Mouse (Mus musculus) natural killer cell, adult 2 months (primary cell): Measurements from ENCODE around the gene Pex16.
"Not testable (repeated sequence)": the region's sequence is repeated elsewhere in the genome, so short reads cannot be mapped to it uniquely, and the experiment has no call there.

ENCODE experiments used
- DNase-seq, 2 experiments: peaks; one replicate each; pipeline ENCODE4 v3.0.0; 2022; ENCODE audit warnings: low spot score in 2 of 2

Gene Pex16

DNA sequence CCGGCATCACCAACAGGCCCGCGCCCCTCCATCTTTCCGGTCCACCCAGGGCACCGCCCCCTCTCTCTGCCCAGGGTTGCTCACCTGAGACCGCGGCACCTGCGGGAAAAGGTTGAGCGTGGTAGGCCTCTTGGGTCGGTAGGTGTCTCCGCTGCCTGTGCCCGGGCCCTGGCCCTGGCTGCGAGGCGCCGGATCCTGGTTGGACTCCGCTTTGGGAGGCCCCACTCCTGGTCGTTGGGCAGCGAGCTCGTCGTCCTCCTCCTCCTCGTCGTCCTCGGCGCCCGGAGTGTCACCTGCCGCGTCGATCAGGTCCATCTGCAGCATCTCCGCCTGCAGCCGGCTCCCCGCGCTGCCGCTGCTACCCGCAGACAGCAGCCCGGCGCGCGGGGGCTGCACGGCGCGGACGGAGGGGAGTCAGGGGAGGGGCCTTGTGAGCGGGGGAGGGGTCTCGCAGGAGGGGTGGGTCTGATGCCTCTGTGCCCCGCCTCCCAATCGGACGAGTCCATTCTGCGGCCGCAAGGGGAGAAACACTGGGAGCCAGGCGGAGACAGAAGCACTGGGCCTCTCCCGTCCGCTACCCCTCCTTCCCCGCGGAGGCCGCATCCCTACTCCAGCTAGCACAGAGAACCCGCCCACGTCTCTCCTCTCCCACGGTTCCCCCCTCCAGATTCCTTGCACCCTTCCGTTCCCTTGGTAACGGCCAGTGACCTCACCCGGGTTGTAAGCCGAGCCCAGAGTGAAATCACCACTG lies 14.6 kb downstream of the Pex16 start:
- peak; percentile 23 to 33 for DNase-seq

DNA sequence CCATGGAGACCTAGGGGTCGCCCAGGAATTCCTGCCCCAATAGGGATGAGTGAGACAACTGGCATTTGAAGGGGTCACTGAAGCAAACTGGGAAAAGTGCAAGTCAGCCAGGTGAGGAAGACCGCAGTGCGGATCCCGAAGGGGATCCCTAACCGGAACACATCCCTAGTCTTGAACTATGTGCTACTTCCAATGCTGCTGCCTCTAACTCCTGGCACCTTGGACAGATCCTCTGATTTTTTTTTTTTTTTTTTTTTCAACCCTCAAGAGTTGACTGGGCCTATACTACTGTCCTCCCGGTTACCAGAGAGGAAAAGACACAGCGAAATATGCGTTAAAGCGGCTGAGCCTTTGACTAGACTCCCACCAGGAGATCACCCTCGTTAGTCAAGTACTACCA lies 15.2 kb downstream of the Pex16 start:
- DNase-seq: no peak

DNA sequence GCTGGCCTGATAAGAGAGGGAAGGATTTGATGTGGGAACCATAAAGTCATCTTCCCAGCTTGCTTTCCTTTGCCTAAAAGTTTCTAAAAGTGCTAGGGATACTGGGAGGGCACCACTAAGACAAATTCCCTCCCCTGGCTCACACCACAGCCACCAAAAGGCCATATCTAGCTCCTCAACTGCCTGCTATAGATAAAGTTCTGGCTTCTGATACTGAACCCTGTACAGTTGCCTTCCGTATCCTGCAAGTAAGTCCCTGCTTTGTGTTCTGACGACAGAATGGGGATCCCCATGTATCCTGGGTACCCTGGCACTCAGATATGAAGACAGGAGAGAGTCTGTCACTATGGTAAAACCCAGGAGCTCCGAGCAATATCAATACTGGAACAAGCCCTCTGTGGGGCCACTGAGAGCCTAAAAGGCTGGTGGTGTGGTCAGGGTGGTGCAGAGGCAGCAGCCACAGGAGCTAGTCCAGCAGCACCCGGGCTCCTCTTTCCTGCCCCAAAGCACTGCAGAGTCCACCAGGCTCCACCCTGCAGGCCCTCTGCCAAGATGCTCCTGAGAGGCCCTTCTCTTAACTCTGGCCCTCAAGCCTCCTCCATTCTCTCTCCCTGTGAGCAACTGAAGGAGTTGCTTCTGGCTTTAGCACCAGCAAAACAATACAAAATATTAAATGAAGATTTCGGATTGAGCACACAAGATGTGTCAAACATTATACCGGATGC lies 15.9 kb downstream of the Pex16 start:
- DNase-seq: no peak

DNA sequence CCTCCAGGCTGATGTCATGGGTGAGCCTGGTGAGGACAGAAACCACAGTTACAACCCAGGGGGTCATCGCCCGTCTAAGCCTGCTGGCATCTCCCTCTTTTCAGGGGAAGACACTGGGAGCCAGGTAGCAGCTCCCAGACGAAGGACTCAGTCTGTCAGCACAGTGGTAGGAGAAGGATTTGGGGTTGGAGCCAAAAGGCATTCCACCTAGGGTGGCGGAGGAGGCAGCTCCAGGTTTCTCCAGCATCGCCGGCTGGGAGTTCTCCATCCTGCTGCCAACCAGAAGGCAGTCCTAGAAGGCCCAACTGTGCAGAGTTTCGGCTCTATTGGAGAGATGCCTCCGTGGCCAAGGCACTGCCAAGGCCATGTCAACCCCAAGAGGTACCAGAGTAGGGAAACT lies 16.6 kb downstream of the Pex16 start:
- no peak for DNase-seq

DNA sequence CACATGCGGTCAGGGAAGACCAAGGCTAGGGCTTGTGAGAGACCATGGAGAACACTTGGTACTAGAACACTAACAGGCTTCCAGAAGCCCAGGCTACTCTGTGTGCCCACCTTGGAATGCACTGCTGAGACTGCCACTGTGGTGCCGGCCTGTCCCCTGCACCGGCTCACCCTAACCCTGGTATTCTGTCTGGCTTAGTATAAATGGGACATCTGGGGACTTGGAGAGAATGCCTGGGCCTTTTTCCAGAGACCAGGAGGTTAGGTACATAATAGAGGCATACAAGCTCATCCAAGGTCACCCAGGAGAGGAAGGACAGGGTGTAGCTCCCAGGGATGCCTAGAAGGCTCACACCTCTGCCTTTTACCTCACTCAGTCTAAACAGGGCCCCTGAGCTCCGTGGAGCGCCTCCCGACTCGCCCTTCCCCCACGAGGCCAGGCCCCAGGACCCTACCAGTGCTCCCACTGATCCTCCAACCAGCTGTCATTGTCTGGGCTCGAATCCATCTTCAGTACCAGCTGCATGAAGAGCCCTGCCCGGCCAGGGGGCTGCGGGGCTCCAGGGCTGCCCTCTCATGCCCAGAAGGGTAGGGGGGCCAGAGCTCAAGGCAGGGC lies 17.3 kb downstream of the Pex16 start:
- no peak for DNase-seq

DNA sequence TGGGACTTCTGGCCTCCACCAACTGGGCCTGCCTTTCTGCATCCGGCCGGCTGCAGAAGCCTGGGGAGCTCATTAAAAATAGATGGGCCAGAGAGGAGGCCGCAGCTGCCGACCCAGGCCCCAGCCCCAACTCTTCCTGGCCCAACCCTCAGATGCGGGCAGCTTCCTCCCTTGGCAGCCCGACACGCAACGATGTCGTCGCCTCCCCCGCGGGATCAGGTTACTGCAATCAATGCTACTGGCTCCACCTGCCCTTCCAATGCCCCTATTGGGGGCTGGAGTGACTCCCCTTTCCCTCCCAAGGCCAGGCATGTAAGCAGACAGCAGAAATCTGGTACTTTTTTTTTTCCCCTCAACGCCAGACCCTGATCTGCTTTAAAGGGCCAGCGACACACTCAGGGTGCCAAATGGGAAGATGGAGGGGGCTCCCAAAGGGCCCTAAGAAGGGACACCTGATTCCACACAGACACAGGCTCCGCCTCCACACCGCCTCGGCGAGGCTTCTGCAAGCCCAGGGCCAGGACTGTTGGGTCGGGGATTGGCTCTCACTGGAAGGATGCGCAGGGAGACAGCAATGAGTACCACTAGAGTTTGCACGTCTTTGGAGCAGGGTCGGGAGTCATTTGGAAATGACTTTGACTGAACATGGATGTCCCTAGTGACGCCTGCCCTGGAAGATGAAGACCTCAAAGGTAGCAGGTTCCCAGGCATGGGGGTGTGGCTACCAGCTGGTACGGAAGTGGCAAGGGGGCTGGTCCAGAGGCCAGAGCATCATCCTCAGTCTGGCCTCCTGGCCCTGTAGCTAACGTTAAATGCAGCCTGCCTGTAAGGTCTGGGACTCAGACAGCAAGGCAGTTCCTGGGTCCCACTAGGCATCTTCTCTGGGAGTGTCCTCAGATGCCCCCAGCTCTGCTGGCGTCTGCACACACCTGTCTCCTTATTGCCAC lies 18.1 kb downstream of the Pex16 start:
- DNase-seq: no peak

DNA sequence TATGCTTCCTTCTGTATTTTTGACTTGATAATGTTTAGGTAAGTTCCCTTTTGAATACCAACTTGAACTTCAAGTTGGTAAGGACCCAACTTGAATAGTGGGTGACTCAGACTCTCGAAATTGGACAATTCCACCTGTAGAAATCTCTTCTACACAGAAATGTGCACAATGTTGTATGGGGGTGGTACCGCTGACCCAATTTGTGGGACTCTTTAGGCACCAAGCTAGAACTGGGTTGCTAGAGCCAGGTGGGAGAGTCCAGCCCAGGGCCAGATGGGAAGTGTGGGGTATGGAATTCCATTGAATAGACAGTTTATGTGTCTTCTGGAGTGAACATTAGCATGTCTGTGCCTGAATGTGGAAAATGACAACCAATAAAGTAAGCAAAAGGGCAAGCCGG lies 21.1 kb downstream of the Pex16 start:
- no peak for DNase-seq

DNA sequence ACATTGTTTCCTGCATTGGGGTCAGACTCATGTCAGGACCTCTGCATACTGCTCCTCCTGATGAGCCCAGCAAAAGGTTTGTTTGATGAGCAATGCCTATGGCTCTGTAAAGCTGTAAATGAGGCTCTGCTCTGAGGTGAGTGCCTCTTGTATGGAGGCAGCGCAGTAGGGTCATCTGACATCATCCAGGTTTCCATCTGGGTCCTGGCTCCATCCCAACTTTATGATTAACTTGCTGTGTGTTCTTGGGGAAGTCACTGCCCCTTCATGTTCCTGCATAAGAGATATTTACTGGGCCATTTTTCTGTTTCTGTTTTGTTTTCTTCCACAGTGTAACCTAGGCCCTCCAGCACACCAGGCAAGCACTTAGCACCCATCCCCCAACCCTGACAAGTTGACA lies 23.0 kb downstream of the Pex16 start:
- DNase-seq: no peak

DNA sequence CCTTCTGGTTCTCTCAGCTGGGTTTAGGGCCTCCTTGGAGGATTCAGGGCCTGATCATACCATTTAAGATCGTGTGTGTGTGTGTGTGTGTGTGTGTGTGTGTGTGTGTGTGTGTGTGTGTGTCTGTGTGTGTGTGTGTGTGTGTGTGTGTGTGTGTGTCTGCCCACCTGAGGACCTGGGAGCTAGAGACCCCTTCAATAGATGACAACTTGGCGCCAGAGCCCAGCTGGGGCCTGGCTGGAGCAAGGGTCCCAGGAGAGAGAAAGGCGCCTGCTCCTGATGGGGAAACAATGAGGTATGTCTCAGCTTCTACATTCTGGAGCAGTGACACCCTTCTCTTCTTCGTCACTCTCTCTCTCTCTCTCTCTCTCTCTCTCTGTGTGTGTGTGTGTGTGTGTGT lies 25.4 kb downstream of the Pex16 start:
- DNase-seq: not testable (repeated sequence)

DNA sequence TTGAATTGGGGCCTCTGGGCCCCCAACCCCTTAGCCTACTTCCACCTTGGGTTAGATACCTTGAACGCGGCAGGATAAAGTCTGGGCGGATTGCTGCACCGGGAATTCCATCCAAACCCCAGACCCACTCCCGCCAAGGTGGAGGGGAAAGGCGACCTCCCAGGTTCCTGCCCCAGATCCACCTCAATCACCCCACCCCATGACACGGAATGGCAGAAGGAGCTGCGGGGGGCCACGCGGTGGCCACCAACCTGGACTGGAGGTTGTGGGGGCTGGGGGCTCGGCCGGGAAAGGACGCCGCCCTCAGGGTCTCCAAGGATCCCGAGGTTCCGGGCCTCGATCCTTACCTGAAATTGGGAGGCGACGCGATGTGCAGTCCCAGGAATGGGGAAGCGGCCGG lies 26.2 kb downstream of the Pex16 start:
- DNase-seq: no peak

DNA sequence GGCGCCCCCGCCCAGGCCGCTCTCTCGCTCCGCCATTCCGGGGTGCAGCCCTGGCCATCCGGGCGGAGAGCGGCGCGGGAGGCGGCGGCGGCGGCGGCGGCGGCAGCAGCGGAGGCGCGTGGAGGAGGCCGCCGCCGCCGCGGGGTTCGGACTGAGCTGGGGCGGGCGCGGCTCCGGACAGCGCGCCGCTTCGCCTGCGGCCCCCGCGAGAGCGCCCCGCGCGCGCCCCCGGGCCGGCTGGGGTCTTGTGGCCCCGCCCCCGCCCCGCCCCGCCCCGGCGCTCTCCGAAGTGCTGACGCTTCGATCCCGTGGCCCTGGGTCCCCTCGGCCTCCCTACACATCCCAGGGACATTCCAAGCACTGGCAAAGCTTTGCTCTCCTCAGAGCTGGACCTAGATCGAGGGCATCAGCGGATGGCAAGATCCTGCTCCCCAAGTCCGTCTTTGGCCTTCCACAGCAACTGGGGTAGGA lies 26.6 kb downstream of the Pex16 start, which contains the start of gene Mapk8ip1:
TSS of gene Mapk8ip1 (minus strand) at position 173 of the 471 bp plus-strand sequence.
- DNase-seq: no peak

DNA sequence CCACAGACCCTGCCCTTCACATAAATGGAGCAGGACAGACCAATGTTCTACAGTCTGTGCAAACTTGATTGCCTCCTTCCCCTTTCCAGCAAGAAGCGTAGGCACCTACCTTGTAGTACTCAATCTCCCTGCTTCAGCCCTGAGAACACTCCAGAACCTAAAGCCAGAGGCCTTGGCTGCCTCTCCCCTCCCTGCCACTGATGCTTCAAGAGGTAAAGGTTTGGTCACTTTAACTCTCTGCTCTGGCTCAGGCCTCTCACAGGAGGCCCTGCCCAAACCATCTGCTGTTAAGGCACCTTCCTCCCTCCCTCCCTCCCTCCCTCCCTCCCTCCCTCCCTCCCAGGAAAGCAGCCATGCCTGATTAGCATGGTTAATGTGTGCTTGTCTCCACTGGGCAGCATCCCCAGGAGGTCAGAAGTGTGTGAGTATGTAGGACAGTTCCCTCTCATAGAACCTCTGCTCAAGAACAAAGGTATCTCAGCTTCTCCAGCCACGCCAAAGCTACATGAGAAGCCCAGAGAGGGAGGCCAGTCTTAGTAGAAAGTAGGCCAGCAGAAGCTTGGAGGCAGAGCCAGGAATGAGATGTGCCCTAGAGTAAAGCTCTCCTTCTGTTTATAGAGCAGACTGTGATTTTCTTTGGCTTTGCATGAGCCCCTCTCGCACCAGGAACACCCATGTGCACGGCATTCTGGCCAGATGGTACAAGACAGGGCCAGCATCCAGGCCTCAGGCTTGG lies 28.3 kb downstream of the Pex16 start:
- no peak for DNase-seq

DNA sequence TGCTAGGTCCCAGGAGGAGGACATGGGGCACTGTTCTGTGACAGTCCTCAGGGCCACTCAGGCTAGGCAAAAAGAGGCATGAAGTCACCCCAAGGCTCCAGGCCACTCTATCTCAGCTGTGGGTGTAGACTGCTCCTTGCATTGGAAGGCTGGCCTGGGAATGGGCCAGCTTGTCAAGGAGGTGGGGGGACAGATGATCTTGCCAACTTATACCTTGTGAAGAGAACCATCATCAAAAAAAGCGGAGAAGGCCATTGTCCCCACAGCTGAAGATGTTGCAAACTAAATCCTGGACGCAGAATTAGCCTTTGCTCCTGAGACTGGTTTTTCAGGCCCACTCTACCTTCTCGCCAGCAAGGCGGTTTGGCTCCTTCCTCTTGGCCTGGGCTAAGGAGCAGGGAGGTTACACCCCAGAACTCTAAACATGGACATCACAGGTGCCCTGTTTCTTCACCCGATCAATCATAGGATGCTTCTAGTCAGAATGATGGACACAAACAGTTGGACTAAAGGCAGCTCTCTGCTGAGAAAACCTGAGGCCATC lies 29.4 kb downstream of the Pex16 start:
- no peak for DNase-seq

DNA sequence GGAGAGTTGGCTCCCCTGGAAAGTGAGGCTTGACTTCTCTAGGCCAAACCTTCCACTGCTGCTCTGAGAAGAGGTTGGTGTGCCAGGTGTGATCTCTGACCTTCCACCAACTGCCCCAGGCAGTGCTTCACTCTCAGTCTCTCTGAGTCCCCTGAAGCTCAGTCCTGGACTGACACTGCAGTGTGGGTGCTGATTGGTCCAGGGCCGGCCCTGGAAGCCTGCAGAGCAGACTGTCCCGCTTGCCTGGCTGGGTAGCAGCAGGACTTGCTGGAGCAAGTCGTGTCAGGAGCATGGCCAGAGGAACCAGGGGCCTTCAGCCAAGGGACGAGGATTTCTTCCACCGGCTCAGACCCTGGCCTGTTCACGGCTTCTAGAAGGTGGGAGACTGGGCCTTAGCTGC lies 30.3 kb downstream of the Pex16 start:
- DNase-seq: no peak

DNA sequence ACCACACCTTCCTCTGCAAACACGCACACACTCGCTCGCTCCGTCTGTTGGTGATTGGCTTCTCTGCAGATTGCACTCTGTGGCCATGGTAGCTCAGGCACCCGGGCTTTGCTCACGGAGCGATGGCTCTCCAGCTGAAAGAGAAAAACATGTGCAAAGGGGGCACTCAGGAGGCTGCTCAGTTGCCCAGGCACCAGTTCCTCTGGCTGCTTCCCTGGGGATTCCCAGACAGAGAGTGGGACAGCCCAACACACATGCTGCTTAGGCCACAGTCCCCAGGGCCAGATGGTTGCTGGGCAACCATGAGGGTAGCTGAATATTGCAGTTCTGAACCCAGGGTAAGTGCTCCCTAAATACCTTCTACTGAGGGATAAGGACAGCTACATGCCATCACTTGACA lies 31.2 kb downstream of the Pex16 start:
- DNase-seq: no peak

DNA sequence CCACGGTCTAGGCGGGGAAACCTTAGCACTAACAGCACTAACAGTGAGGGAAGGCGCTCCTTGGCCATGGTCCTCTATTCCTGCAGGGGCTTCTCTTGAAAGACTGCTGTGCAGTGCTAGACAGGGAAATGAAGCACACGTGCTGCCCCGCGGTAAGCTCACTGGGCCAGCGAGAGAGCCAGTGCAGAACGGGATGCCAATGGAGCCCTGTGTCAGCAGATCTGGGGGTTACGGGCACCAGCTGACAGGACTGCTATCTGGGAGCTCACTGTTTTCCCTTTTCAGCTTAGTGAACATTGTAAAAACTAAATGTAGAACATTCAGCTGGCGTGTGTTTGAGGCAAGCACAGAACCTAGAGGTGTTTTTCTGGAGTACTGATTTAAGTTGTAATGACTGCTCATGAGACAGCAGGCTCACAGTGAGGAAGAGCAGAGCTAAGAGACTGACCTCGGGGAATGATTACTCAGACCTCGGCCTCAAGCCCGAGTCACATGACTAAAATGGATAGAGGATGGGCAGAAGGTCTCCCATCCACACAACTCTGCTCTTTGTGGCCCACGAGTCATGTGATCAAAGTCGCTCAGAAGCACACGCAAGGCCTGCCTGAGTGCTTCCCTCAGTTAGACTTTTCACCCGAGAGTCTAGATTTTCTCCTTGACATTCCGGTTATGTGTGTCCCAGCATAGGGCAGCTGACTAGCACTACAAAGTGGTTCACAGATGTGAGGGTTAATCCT lies 34.0 kb downstream of the Pex16 start:
- no peak for DNase-seq

DNA sequence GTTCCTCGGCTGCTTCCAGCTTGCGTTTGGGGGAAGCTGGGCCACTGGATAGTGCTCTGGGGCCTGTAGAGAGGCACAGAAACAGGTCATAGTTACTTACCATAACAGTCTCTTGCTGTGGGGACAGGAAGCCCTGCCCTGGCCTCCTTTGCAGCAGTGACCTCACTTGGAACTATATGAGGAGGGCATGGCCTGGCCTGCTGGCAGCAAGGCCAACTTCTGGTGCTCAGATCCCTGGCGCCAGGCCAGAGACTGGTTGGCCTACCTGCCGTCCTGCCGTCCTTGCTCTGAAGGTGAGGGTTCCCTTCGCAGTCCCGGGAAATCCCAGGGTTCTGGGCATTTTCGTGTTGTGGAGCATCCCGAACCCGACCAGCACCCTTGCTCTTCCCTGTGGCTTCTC lies 37.2 kb downstream of the Pex16 start:
- DNase-seq: no peak

DNA sequence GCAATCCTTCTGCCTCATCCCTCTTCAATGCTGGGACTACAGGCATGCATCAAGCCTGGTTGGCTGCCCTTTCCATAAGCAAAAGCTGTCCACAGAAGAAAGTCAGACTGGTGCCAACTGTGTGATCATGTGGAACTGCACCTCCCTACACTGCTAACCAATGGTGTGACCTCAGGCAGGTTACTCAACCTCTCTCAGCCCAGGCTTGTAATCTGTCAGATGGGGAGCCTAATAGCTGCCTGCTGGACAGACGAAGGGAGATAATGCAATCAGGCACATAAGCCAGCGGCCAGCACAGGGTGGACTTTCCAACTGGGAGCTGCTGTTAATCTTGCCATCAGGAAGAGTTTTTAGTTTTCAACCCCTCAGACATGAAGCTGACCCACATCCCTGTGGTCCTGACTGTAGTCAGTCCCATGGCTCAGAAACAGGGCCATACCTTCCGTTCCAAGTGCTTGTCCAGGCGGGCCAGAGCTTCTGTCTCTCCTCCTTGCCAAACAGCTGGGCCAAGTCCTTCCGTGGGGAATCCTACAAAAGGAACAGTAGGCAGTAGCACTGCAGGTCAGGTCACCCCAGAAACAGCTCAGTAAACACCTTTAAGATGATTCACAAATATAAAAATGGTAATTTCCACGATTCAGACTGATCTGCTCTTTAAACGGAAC lies 47.4 kb downstream of the Pex16 start:
- DNase-seq: no peak

DNA sequence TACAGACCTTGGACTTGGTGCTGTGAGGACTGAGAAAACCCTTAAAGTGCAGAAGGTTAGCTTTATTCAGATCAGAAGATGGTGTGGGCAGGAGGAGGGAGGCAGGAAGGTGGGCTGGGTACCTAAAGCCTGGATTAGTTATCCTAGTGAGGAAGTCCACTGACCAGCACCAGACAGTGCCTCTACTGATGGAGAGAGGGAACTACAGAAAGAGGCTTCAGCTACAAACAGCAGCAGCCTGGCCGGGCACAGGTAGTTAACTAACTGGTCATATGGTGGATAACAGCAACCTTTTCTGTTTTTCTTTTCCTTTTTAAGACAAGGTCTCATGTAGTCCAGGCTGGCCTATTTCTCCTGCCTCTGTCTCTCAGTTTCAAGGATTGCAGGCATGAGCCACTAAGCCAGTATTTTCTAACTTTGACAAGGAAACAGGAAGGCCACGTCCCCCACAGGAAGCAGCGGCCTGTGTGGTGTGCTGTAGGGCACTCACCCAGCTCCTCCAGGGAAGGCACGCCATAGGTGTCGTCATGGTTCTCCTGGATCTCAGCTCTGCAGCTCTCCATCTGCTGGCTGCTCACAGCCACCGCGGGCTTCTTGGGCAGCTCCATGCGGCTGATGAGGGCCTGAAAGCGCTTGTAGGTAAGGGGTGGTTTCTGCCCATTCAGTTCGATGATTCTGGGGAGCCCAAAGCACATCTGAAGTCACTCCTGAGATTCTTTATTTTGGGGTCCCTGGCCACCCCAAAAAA lies 48.1 kb downstream of the Pex16 start:
- DNase-seq: no peak
